In genomic region chr3:94373597-94374011, GRCm38 (mm10) we compare ENCODE assay signal across 9 mouse cellular contexts. TPM values are rescaled to one million over a fixed set of nuclear protein-coding genes. Genes with fewer than 3 reads are reported as not detected.
DNase-seq lines count a peak whose midpoint lies in the region; ATAC-seq lines count a peak whose summit lies in the region.
"Had no signal": no experiment of that assay in that cellular context is flagged by ENCODE, and none has a peak within 500 bp of the region (broad histone marks: within the 10 kb centered on the region; RNA-seq: fewer than 3 reads in every experiment).

No protein-coding gene starts in this region.

- ATAC-seq in forebrain, embryonic 13.5 days, result peak; percentile 69
- ATAC-seq in hindbrain, embryonic 16.5 days, result peak; percentile 67
- no peak for ATAC-seq in liver, embryonic 11.5 days (replicated peaks; ENCODE audit: low FRiP score)
- peak; percentile 32; the same call in 1 of the 2 replicates for ATAC-seq in neural tube, embryonic 15.5 days (ENCODE audit: low FRiP score)
- ATAC-seq in megakaryocyte-erythroid progenitor cell, adult 5-6 weeks (replicated peaks; ENCODE audit: low FRiP score, low TSS enrichment, poor library complexity, severe bottlenecking), result no peak

- H3K36me3 ChIP-seq in forebrain, embryonic 13.5 days (ENCODE audit: poor library complexity, severe bottlenecking), result no peaks in the 10 kb centered on the region
- no peaks in the 10 kb centered on the region for H3K36me3 ChIP-seq in hindbrain, embryonic 16.5 days (ENCODE audit: control insufficient read depth, insufficient read depth, low read length)
- H3K36me3 ChIP-seq in liver, embryonic 11.5 days (ENCODE audit: control insufficient read depth, insufficient read depth, low read length), result no peaks in the 10 kb centered on the region
- no peaks in the 10 kb centered on the region for H3K36me3 ChIP-seq in neural tube, embryonic 15.5 days

- DNase-seq in urinary bladder, postnatal 25 days (ENCODE audit: low spot score), result peak; percentile 43
- DNase-seq in urinary bladder, postnatal 4 days (ENCODE audit: low spot score in 2 of 2), result no peak
- no peak for DNase-seq in liver, embryonic 11.5 days (ENCODE audit: low spot score)
- no peak for DNase-seq in right cerebral cortex, postnatal 36 days (ENCODE audit: low spot score in 2 of 2)

- H3K4me1 ChIP-seq in forebrain, embryonic 13.5 days, result peaks cover 29% of the 10 kb centered on the region
- peaks cover 22% of the 10 kb centered on the region for H3K4me1 ChIP-seq in hindbrain, embryonic 16.5 days (ENCODE audit: control insufficient read depth, insufficient read depth, low read depth, low read length)
- H3K4me1 ChIP-seq in liver, embryonic 11.5 days (replicated peaks; ENCODE audit: control insufficient read depth, insufficient read depth, low read length), result no peaks in the 10 kb centered on the region; the same call in 1 of the 2 replicates
- peaks cover 29% of the 10 kb centered on the region for H3K4me1 ChIP-seq in neural tube, embryonic 15.5 days

- H3K4me3 ChIP-seq in forebrain, embryonic 13.5 days, result peak overlapping the region; percentile 23
- peak overlapping the region; percentile 14; the same call in 1 of the 2 replicates for H3K4me3 ChIP-seq in hindbrain, embryonic 16.5 days (ENCODE audit: low read length)
- H3K4me3 ChIP-seq in liver, embryonic 11.5 days (ENCODE audit: low read depth, low read length), result no peak overlapping the region
- no peak overlapping the region for H3K4me3 ChIP-seq in neural tube, embryonic 15.5 days (replicated peaks)

- H3K9me3 ChIP-seq in forebrain, embryonic 13.5 days (replicated peaks), result no peaks in the 10 kb centered on the region
- no peaks in the 10 kb centered on the region for H3K9me3 ChIP-seq in hindbrain, embryonic 16.5 days (ENCODE audit: control insufficient read depth, low read length)
- H3K9me3 ChIP-seq in liver, embryonic 11.5 days (ENCODE audit: control insufficient read depth, low read length), result no peaks in the 10 kb centered on the region
- H3K9me3 ChIP-seq in neural tube, embryonic 15.5 days (replicated peaks), result no peaks in the 10 kb centered on the region

- H3K27me3 ChIP-seq in forebrain, embryonic 13.5 days, result no peaks in the 10 kb centered on the region
- 0 out of 2 replicates have a peak, but pooled peaks cover 4% of the 10 kb centered on the region for H3K27me3 ChIP-seq in hindbrain, embryonic 16.5 days (replicated peaks; ENCODE audit: control insufficient read depth, insufficient read depth, low read length)
- peaks cover 15% of the 10 kb centered on the region for H3K27me3 ChIP-seq in liver, embryonic 11.5 days (replicated peaks; ENCODE audit: control insufficient read depth, insufficient read depth, low read length)
- 0 out of 2 replicates have a peak, but pooled peaks cover 6% of the 10 kb centered on the region for H3K27me3 ChIP-seq in neural tube, embryonic 15.5 days (replicated peaks)

- peak overlapping the region; percentile 55 for H3K4me2 ChIP-seq in forebrain, embryonic 13.5 days
- H3K4me2 ChIP-seq in hindbrain, embryonic 16.5 days (ENCODE audit: low read length), result peak overlapping the region; percentile 47
- peak overlapping the region; percentile 39 for H3K4me2 ChIP-seq in liver, embryonic 11.5 days
- peak overlapping the region; percentile 40 for H3K4me2 ChIP-seq in neural tube, embryonic 15.5 days

- no peak overlapping the region for H3K27ac ChIP-seq in forebrain, embryonic 13.5 days
- no peak overlapping the region for H3K27ac ChIP-seq in hindbrain, embryonic 16.5 days (ENCODE audit: low read depth, low read length)
- H3K27ac ChIP-seq in liver, embryonic 11.5 days (ENCODE audit: low read depth, low read length), result no peak overlapping the region
- H3K27ac ChIP-seq in neural tube, embryonic 15.5 days (replicated peaks), result no peak overlapping the region

- 0% methylated on average over 5 of the region's 5 CpGs for WGBS in forebrain, embryonic 13.5 days
- WGBS in hindbrain, embryonic 16.5 days, result 3% methylated on average over 5 of the region's 5 CpGs
- 7% methylated on average over 5 of the region's 5 CpGs for WGBS in liver, embryonic 11.5 days
- WGBS in neural tube, embryonic 15.5 days, result 0% methylated on average over 5 of the region's 5 CpGs

- peak overlapping the region; percentile 51; the same call in 1 of the 2 replicates for H3K9ac ChIP-seq in forebrain, embryonic 13.5 days
- H3K9ac ChIP-seq in hindbrain, embryonic 16.5 days (ENCODE audit: low read depth, low read length), result peak overlapping the region; percentile 33; the same call in 1 of the 2 replicates
- H3K9ac ChIP-seq in liver, embryonic 11.5 days (ENCODE audit: low read depth, low read length), result no peak overlapping the region
- no peak overlapping the region for H3K9ac ChIP-seq in neural tube, embryonic 15.5 days (replicated peaks)

RNA-seq across cellular contexts. Expression of gene Rorc, which starts 1.0 kb away (rescaled TPM):
- 1.7 and 2.1 TPM in 2 replicates for polyA plus RNA-seq in forebrain, embryonic 13.5 days (2015; fragmentation: Nextera tagmentation; extraction: Ambion mirVana)
- 0.36 and 0.54 TPM in 2 replicates for polyA plus RNA-seq in hindbrain, embryonic 16.5 days (2015; fragmentation: Nextera tagmentation; extraction: Ambion mirVana)
- 0.43 and 1.0 TPM in 2 replicates for polyA plus RNA-seq in liver, embryonic 11.5 days (2014; fragmentation: Nextera tagmentation; extraction: Ambion mirVana)
- polyA plus RNA-seq in neural tube, embryonic 15.5 days (2015; fragmentation: Nextera tagmentation; extraction: Ambion mirVana), result 0.31 and 1.9 TPM in 2 replicates
- total RNA-seq in megakaryocyte-erythroid progenitor cell, adult 5-6 weeks (2014; fragmentation: Nextera tagmentation), result 4.6 TPM in 1 of 2 replicates, not detected in the other
- 0.15 TPM in 1 of 2 replicates, not detected in the other for total RNA-seq in megakaryocyte-erythroid progenitor cell, adult 5-6 weeks (2017)

RNA-seq across cellular contexts. Expression of gene C2cd4d, which starts 11.4 kb away (rescaled TPM):
- 0.87 and 1.0 TPM in 2 replicates for polyA plus RNA-seq in forebrain, embryonic 13.5 days (2015; fragmentation: Nextera tagmentation; extraction: Ambion mirVana)
- polyA plus RNA-seq in hindbrain, embryonic 16.5 days (2015; fragmentation: Nextera tagmentation; extraction: Ambion mirVana), result 1.6 and 1.8 TPM in 2 replicates
- 0.25 TPM in 1 of 2 replicates, not detected in the other for polyA plus RNA-seq in liver, embryonic 11.5 days (2014; fragmentation: Nextera tagmentation; extraction: Ambion mirVana)
- polyA plus RNA-seq in neural tube, embryonic 15.5 days (2015; fragmentation: Nextera tagmentation; extraction: Ambion mirVana), result 2.1 and 2.9 TPM in 2 replicates
- total RNA-seq in megakaryocyte-erythroid progenitor cell, adult 5-6 weeks (2014; fragmentation: Nextera tagmentation), result not detected in 2 replicates
- total RNA-seq in megakaryocyte-erythroid progenitor cell, adult 5-6 weeks (2017), result not detected in 2 replicates

RNA-seq across cellular contexts. Expression of gene Lingo4, which starts 24.7 kb away (rescaled TPM):
- 0.74 and 0.81 TPM in 2 replicates for polyA plus RNA-seq in forebrain, embryonic 13.5 days (2015; fragmentation: Nextera tagmentation; extraction: Ambion mirVana)
- 1.7 and 2.3 TPM in 2 replicates for polyA plus RNA-seq in hindbrain, embryonic 16.5 days (2015; fragmentation: Nextera tagmentation; extraction: Ambion mirVana)
- 0.05 TPM in 1 of 2 replicates, not detected in the other for polyA plus RNA-seq in liver, embryonic 11.5 days (2014; fragmentation: Nextera tagmentation; extraction: Ambion mirVana)
- polyA plus RNA-seq in neural tube, embryonic 15.5 days (2015; fragmentation: Nextera tagmentation; extraction: Ambion mirVana), result 2.4 and 2.5 TPM in 2 replicates
- total RNA-seq in megakaryocyte-erythroid progenitor cell, adult 5-6 weeks (2014; fragmentation: Nextera tagmentation), result 1.0 TPM in 1 of 2 replicates, not detected in the other
- total RNA-seq in megakaryocyte-erythroid progenitor cell, adult 5-6 weeks (2017), result 0.28 TPM in 1 of 2 replicates, not detected in the other

RNA-seq across cellular contexts. Expression of gene Them5, which starts 31.7 kb away (rescaled TPM):
- 0.66 and 0.79 TPM in 2 replicates for polyA plus RNA-seq in forebrain, embryonic 13.5 days (2015; fragmentation: Nextera tagmentation; extraction: Ambion mirVana)
- polyA plus RNA-seq in hindbrain, embryonic 16.5 days (2015; fragmentation: Nextera tagmentation; extraction: Ambion mirVana), result 0.29 TPM in 1 of 2 replicates, not detected in the other
- polyA plus RNA-seq in liver, embryonic 11.5 days (2014; fragmentation: Nextera tagmentation; extraction: Ambion mirVana), result not detected in 2 replicates
- 0.60 and 0.77 TPM in 2 replicates for polyA plus RNA-seq in neural tube, embryonic 15.5 days (2015; fragmentation: Nextera tagmentation; extraction: Ambion mirVana)
- total RNA-seq in megakaryocyte-erythroid progenitor cell, adult 5-6 weeks (2014; fragmentation: Nextera tagmentation), result not detected in 2 replicates
- not detected in 2 replicates for total RNA-seq in megakaryocyte-erythroid progenitor cell, adult 5-6 weeks (2017)
- polyA plus RNA-seq: large intestine, adult 2 months had no signal

RNA-seq across cellular contexts. Expression of gene Tdrkh, which starts 39.5 kb away (rescaled TPM):
- 66.4 and 69.5 TPM in 2 replicates for polyA plus RNA-seq in forebrain, embryonic 13.5 days (2015; fragmentation: Nextera tagmentation; extraction: Ambion mirVana)
- polyA plus RNA-seq in hindbrain, embryonic 16.5 days (2015; fragmentation: Nextera tagmentation; extraction: Ambion mirVana), result 51.1 and 54.8 TPM in 2 replicates
- polyA plus RNA-seq in liver, embryonic 11.5 days (2014; fragmentation: Nextera tagmentation; extraction: Ambion mirVana), result 10.4 and 11.4 TPM in 2 replicates
- 39.2 and 43.5 TPM in 2 replicates for polyA plus RNA-seq in neural tube, embryonic 15.5 days (2015; fragmentation: Nextera tagmentation; extraction: Ambion mirVana)
- 2.3 and 12.0 TPM in 2 replicates for total RNA-seq in megakaryocyte-erythroid progenitor cell, adult 5-6 weeks (2014; fragmentation: Nextera tagmentation)
- 4.7 and 6.8 TPM in 2 replicates for total RNA-seq in megakaryocyte-erythroid progenitor cell, adult 5-6 weeks (2017)

Comparison
In these comparisons a context has a peak if more than half of its experiments do, and no peak if none do; other contexts are left out.
1. ATAC-seq: peak in forebrain, embryonic 13.5 days (single experiment), hindbrain, embryonic 16.5 days (single experiment) and neural tube, embryonic 15.5 days (single experiment); none in liver, embryonic 11.5 days (single experiment) and megakaryocyte-erythroid progenitor cell, adult 5-6 weeks (single experiment).
2. H3K4me3 ChIP-seq: peak in forebrain, embryonic 13.5 days (single experiment) and hindbrain, embryonic 16.5 days (single experiment); none in liver, embryonic 11.5 days (single experiment) and neural tube, embryonic 15.5 days (single experiment).
3. H3K9ac ChIP-seq: peak in forebrain, embryonic 13.5 days (single experiment) and hindbrain, embryonic 16.5 days (single experiment); none in liver, embryonic 11.5 days (single experiment) and neural tube, embryonic 15.5 days (single experiment).
4. Peak in every context shown above with its lines, with median percentiles within 50 percentile points of each other: H3K4me2 ChIP-seq.